In genomic region chr9:106159784-106160301, GRCm38 (mm10) we compare ENCODE assay signal across 8 mouse cellular contexts. TPM values are rescaled to one million over a fixed set of nuclear protein-coding genes. Genes with fewer than 3 reads are reported as not detected.
DNase-seq lines count a peak whose midpoint lies in the region; ATAC-seq and TF ChIP-seq lines count a peak whose summit lies in the region.

No protein-coding gene starts in this region.

- 3% methylated on average over 24 of the region's 24 CpGs for WGBS in heart, embryonic 14.5 days
- 4% methylated on average over 24 of the region's 24 CpGs for WGBS in liver, embryonic 11.5 days

- no peaks in the 10 kb centered on the region for H3K36me3 ChIP-seq in heart, embryonic 14.5 days (ENCODE audit: control insufficient read depth, insufficient read depth, low read length)
- no peaks in the 10 kb centered on the region for H3K36me3 ChIP-seq in liver, embryonic 11.5 days (ENCODE audit: control insufficient read depth, insufficient read depth, low read length)
- H3K36me3 ChIP-seq in myocyte (ENCODE audit: control insufficient read depth, insufficient read depth) = no peaks in the 10 kb centered on the region

- H3K9me3 ChIP-seq in heart, embryonic 14.5 days (ENCODE audit: control insufficient read depth, low read length) = no peaks in the 10 kb centered on the region
- H3K9me3 ChIP-seq in liver, embryonic 11.5 days (ENCODE audit: control insufficient read depth, low read length) = no peaks in the 10 kb centered on the region

- peak; percentile 94 for ATAC-seq in CD4-positive, CD25-positive, alpha-beta regulatory T cell, adult 4 months
- peak; percentile 73 for ATAC-seq in heart, embryonic 14.5 days (ENCODE audit: insufficient number of reproducible peaks, insufficient read depth, low FRiP score, low read depth)
- ATAC-seq in liver, embryonic 11.5 days (replicated peaks; ENCODE audit: low FRiP score) = peak; percentile 70

- peak overlapping the region; percentile 71 for H3K9ac ChIP-seq in heart, embryonic 14.5 days (ENCODE audit: low read length)
- H3K9ac ChIP-seq in liver, embryonic 11.5 days (ENCODE audit: low read depth, low read length) = peak overlapping the region; percentile 60

- peak overlapping the region; percentile 84 to 97 for H3K27ac ChIP-seq in heart, embryonic 14.5 days (replicated peaks in 1 of 2; ENCODE audit: control insufficient read depth in 1 of 2, insufficient read depth in 1 of 2, low read depth in 2 of 2, low read length in 2 of 2)
- peak overlapping the region; percentile 62; the same call in 1 of the 2 replicates for H3K27ac ChIP-seq in liver, embryonic 11.5 days (ENCODE audit: low read depth, low read length)

- TF ChIP-seq POLR2A in myocyte (IDR thresholded peaks at IDR 0.05; ENCODE audit: insufficient read length, low read depth) = peak; percentile 56

- H3ac ChIP-seq in myocyte (ENCODE audit: control insufficient read depth, insufficient read length) = no peak overlapping the region

- 0 out of 2 replicates have a peak, but pooled peaks cover 5% of the 10 kb centered on the region for H3K27me3 ChIP-seq in heart, embryonic 14.5 days (ENCODE audit: control insufficient read depth, insufficient read depth, low read length)
- no peaks in the 10 kb centered on the region for H3K27me3 ChIP-seq in liver, embryonic 11.5 days (replicated peaks; ENCODE audit: control insufficient read depth, insufficient read depth, low read length)
- no peaks in the 10 kb centered on the region for H3K27me3 ChIP-seq in myocyte (ENCODE audit: control insufficient read depth, insufficient read depth, insufficient read length)

- peak overlapping the region; percentile 72 for H3K4me2 ChIP-seq in heart, embryonic 14.5 days (ENCODE audit: low read length)
- H3K4me2 ChIP-seq in liver, embryonic 11.5 days = peak overlapping the region; percentile 62
- peak overlapping the region; percentile 89 for H3K4me2 ChIP-seq in myocyte (ENCODE audit: low read depth)

- H3K4me3 ChIP-seq in heart, embryonic 14.5 days (ENCODE audit: control insufficient read depth in 1 of 2, insufficient read depth in 1 of 2, low read depth in 1 of 2, low read length in 2 of 2) = peak overlapping the region; percentile 57 to 80
- H3K4me3 ChIP-seq in liver, embryonic 11.5 days (ENCODE audit: low read depth, low read length) = peak overlapping the region; percentile 53
- peak overlapping the region; percentile 41 for H3K4me3 ChIP-seq in myocyte

- DNase-seq in c-Kit-negative CD71-positive TER-119-positive erythroid progenitor cells, embryonic 14.5 days (ENCODE audit: low read depth, low spot score) = peak; percentile 79
- DNase-seq in fibroblast of lung, adult 2 months (ENCODE audit: low read depth) = peak; percentile 86
- DNase-seq in kidney, postnatal 10 days = peak; percentile 99
- DNase-seq in liver, embryonic 11.5 days (ENCODE audit: low spot score) = peak; percentile 87
- DNase-seq in spleen, postnatal 4 days (ENCODE audit: low spot score in 2 of 2) = peak; percentile 85 to 94

- H3K79me2 ChIP-seq in myocyte (ENCODE audit: control insufficient read depth, insufficient read depth) = no peaks in the 10 kb centered on the region

- H3K4me1 ChIP-seq in heart, embryonic 14.5 days (ENCODE audit: control insufficient read depth in 2 of 2, insufficient read depth in 2 of 2, low read length in 2 of 2) = no peaks in the 10 kb centered on the region
- H3K4me1 ChIP-seq in liver, embryonic 11.5 days (replicated peaks; ENCODE audit: control insufficient read depth, insufficient read depth, low read length) = no peaks in the 10 kb centered on the region; the same call in 1 of the 2 replicates

TF ChIP-seq in myocyte, 11 proteins besides CTCF, POLR2A, EP300 and RAD21:
- TF ChIP-seq POLR2AphosphoS2 (IDR thresholded peaks at IDR 0.05; ENCODE audit: insufficient read length, low read depth) (peak; percentile 25), USF1 (IDR thresholded peaks at IDR 0.05; ENCODE audit: low read depth) (no peak)

RNA-seq across cellular contexts. Expression of gene Glyctk, which starts 1.9 kb away (rescaled TPM):
- polyA plus RNA-seq in CD4-positive, CD25-positive, alpha-beta regulatory T cell, adult 4 months (2017; shearing (Covaris generic)) = 1 to 10 TPM; 2.3 to 5.1 TPM
- 0.73 and 1.0 TPM in 2 replicates for polyA plus RNA-seq in heart, embryonic 14.5 days (2014; fragmentation: Nextera tagmentation; extraction: Ambion mirVana)
- polyA plus RNA-seq in liver, embryonic 11.5 days (2014; fragmentation: Nextera tagmentation; extraction: Ambion mirVana) = 12.4 and 15.7 TPM in 2 replicates
- 1.1 TPM for polyA plus RNA-seq in myocyte (2012; fragmentation: generic; extraction: Trizol)

RNA-seq across cellular contexts. Expression of gene Wdr82, which starts 10.9 kb away (rescaled TPM):
- polyA plus RNA-seq in CD4-positive, CD25-positive, alpha-beta regulatory T cell, adult 4 months (2017; shearing (Covaris generic)) = 10 to 100 TPM; 46.5 to 47.3 TPM
- 19.6 and 22.6 TPM in 2 replicates for polyA plus RNA-seq in heart, embryonic 14.5 days (2014; fragmentation: Nextera tagmentation; extraction: Ambion mirVana)
- polyA plus RNA-seq in liver, embryonic 11.5 days (2014; fragmentation: Nextera tagmentation; extraction: Ambion mirVana) = 18.8 TPM in 2 replicates
- 29.5 TPM for polyA plus RNA-seq in myocyte (2012; fragmentation: generic; extraction: Trizol)

RNA-seq across cellular contexts. Expression of gene Ppm1m, which starts 39.7 kb away (rescaled TPM):
- polyA plus RNA-seq in CD4-positive, CD25-positive, alpha-beta regulatory T cell, adult 4 months (2017; shearing (Covaris generic)) = 10 to 100 TPM; 19.8 to 24.0 TPM
- polyA plus RNA-seq in heart, embryonic 14.5 days (2014; fragmentation: Nextera tagmentation; extraction: Ambion mirVana) = 19.1 and 19.4 TPM in 2 replicates
- 25.3 and 26.9 TPM in 2 replicates for polyA plus RNA-seq in liver, embryonic 11.5 days (2014; fragmentation: Nextera tagmentation; extraction: Ambion mirVana)
- polyA plus RNA-seq in myocyte (2012; fragmentation: generic; extraction: Trizol) = 20.2 TPM

RNA-seq across cellular contexts. Expression of gene Twf2, which starts 43.1 kb away (rescaled TPM):
- polyA plus RNA-seq in CD4-positive, CD25-positive, alpha-beta regulatory T cell, adult 4 months (2017; shearing (Covaris generic)) = 100 to 1,000 TPM; 151 to 174 TPM
- polyA plus RNA-seq in heart, embryonic 14.5 days (2014; fragmentation: Nextera tagmentation; extraction: Ambion mirVana) = 45.5 and 48.8 TPM in 2 replicates
- polyA plus RNA-seq in liver, embryonic 11.5 days (2014; fragmentation: Nextera tagmentation; extraction: Ambion mirVana) = 58.4 and 61.1 TPM in 2 replicates
- 103 TPM for polyA plus RNA-seq in myocyte (2012; fragmentation: generic; extraction: Trizol)

Comparison
In these comparisons a context has a peak if more than half of its experiments do, and no peak if none do; other contexts are left out.
1. Peak in every context shown above with its lines: DNase-seq, ATAC-seq, H3K4me3 ChIP-seq and H3K27ac ChIP-seq.